Mouse (Mus musculus): ENCODE data around the gene Krt24.

Gene Krt24

GRCm38 (mm10) chr11:99284833-99285312, at the start of gene Krt24:
Gene Krt24, minus strand, starts transcription at chr11:99285262.
- no peak for DNase-seq (ENCODE audit: low read depth)

- no peak for DNase-seq (ENCODE audit: low read depth)
Measured at GRCm38 (mm10) chr11:99333426-99333825, 48.4 kb upstream of the Krt24 start.

- DNase-seq (ENCODE audit: low read depth) = no peak
Measured at GRCm38 (mm10) chr11:99329655-99330054, 44.6 kb upstream of the Krt24 start.

GRCm38 (mm10) chr11:99322851-99323250, 37.8 kb upstream of the Krt24 start, which contains the start of gene Krt25:
Gene Krt25, minus strand, starts transcription at chr11:99322951.
- DNase-seq (ENCODE audit: low read depth) = no peak

- DNase-seq (ENCODE audit: low read depth) = no peak
Measured at GRCm38 (mm10) chr11:99321094-99321493, 36.0 kb upstream of the Krt24 start.

GRCm38 (mm10) chr11:99319127-99319526, 34.1 kb upstream of the Krt24 start:
- no peak for DNase-seq (ENCODE audit: low read depth)

- DNase-seq (ENCODE audit: low read depth) = no peak
Measured at GRCm38 (mm10) chr11:99316543-99316942, 31.5 kb upstream of the Krt24 start.

GRCm38 (mm10) chr11:99314594-99314993, 29.5 kb upstream of the Krt24 start:
- DNase-seq (ENCODE audit: low read depth) = no peak

- DNase-seq (ENCODE audit: low read depth) = peak; percentile 80
Measured at GRCm38 (mm10) chr11:99310882-99311281, 25.8 kb upstream of the Krt24 start.

- peak; percentile 87 for DNase-seq (ENCODE audit: low read depth)
Measured at GRCm38 (mm10) chr11:99307579-99307978, 22.5 kb upstream of the Krt24 start.

GRCm38 (mm10) chr11:99295039-99295438, 10.0 kb upstream of the Krt24 start:
- peak; percentile 44 for DNase-seq (ENCODE audit: low read depth)

- peak; percentile 84 for DNase-seq (ENCODE audit: low read depth)
Measured at GRCm38 (mm10) chr11:99292846-99293245, 7.8 kb upstream of the Krt24 start.

GRCm38 (mm10) chr11:99284011-99284410, 1.1 kb downstream of the Krt24 start:
- DNase-seq (ENCODE audit: low read depth) = no peak

- peak; percentile 30 for DNase-seq (ENCODE audit: low read depth)
Measured at GRCm38 (mm10) chr11:99283334-99283733, 1.7 kb downstream of the Krt24 start.

- no peak for DNase-seq (ENCODE audit: low read depth)
Measured at GRCm38 (mm10) chr11:99281116-99281515, 3.9 kb downstream of the Krt24 start.

- DNase-seq (ENCODE audit: low read depth) = no peak
Measured at GRCm38 (mm10) chr11:99279986-99280385, 5.1 kb downstream of the Krt24 start.

GRCm38 (mm10) chr11:99276786-99277185, 8.3 kb downstream of the Krt24 start:
- DNase-seq (ENCODE audit: low read depth) = no peak

GRCm38 (mm10) chr11:99275624-99276023, 9.4 kb downstream of the Krt24 start:
- DNase-seq (ENCODE audit: low read depth) = no peak

- no peak for DNase-seq (ENCODE audit: low read depth)
Measured at GRCm38 (mm10) chr11:99272721-99273120, 12.3 kb downstream of the Krt24 start.

- no peak for DNase-seq (ENCODE audit: low read depth)
Measured at GRCm38 (mm10) chr11:99269192-99269591, 15.9 kb downstream of the Krt24 start.

GRCm38 (mm10) chr11:99265796-99266195, 19.3 kb downstream of the Krt24 start:
- DNase-seq (ENCODE audit: low read depth) = no peak

- DNase-seq (ENCODE audit: low read depth) = no peak
Measured at GRCm38 (mm10) chr11:99265220-99265619, 19.8 kb downstream of the Krt24 start.

GRCm38 (mm10) chr11:99256213-99256612, 28.8 kb downstream of the Krt24 start:
- DNase-seq (ENCODE audit: low read depth) = no peak

GRCm38 (mm10) chr11:99255316-99255715, 29.7 kb downstream of the Krt24 start:
- DNase-seq (ENCODE audit: low read depth) = peak; percentile 79

- DNase-seq (ENCODE audit: low read depth) = no peak
Measured at GRCm38 (mm10) chr11:99253893-99254292, 31.2 kb downstream of the Krt24 start.
